Mouse (Mus musculus) spleen, embryonic (tissue): Measurements from ENCODE around the gene Shld2.
"Not testable (repeated sequence)": the region's sequence is repeated elsewhere in the genome, so short reads cannot be mapped to it uniquely, and the experiment has no call there.

Experiments
- CTCF ChIA-PET: fragments of 350-600 bp; sonication (Branson Sonifier 250); formaldehyde crosslinking; loops from one replicate; lab custom pipeline; 2022; lab: Charles Lee

The Shld2 gene

DNA sequence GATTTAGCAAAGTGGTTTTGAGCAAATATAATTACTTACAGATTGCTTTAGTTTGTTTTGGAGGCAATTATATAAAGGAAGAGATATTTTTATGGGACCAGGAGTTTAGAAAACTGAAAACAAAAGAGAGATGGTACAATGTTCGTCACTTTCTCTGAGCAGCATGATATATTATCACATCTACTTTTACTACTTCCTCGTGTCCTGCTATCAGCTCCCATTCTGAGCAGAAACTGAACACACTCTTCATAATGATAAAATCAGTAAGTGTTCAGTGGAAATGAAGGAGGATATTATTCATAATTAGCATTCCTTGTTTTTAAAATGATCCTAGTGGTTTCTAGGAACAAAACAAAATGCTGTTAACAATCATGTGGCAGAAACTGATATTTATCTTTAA lies 21.9 kb downstream of the Shld2 start:
- CTCF ChIA-PET, result no interaction called here

DNA sequence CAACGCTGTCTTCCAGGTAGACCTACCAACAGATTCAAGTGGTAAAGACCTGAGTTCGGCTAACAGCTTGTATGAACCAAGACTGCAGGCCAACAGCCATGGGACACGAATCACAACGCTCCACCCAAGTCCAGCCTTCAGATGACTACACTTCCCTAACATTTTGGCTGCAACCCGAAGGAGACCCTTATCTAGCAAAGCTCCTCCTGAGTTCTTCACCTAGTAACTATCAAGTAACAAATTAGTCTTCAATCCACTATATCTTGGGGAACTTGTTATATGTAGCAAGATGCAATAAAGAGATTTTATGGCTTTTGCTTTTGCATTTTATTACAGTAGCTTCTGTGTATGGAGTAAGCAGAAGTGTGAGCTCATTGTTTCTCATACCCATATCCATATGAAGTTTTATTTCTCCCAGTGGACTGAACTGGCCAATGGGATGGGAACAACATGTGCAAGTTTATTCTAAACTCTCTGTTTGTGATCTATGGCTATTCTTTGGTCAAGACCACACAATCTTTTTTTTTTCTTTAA lies 28.5 kb downstream of the Shld2 start:
- CTCF ChIA-PET, result interaction anchor here (0.6 kb wide), 1 partner anchor 84 kb away, joined by 3 read pairs; no protein-coding TSS in a partner anchor

DNA sequence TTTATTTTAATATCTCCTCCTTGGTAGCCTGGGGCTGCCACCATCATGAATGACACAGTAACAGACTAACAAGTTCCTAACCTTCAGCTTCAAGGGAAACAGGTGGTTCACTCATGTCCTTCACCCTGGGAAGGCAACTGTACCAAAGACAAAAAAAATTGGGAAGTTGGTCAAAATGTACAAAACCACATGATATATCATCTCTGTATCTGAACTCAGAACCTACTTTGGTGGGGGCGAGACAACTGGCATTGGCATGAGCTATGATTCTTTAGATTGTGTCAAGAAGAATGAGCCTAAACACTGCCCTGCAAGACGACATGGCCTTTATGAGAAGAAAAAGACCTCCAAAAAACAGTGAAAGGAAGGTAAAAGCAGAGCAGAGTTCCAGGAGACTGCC lies 29.5 kb downstream of the Shld2 start:
- CTCF ChIA-PET, result no interaction called here

DNA sequence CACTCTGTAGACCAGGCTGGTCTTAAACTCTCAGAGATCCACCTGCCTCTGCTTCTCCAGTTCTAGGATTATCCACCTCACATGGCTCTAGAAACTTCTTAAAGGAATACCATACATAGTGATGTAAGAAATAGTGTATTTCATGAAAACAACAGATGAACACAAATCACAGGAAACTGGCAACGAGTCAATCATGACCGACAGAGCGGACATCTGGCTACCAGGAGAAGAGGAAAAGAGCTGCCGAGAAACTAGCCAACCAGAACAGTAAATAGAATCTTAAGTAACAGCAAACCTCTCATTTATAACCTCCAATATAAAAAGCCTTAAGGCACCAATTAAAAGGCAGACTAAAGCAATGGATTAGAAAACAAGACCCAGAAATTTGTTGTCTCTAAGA lies 30.6 kb downstream of the Shld2 start:
- CTCF ChIA-PET, result no interaction called here

DNA sequence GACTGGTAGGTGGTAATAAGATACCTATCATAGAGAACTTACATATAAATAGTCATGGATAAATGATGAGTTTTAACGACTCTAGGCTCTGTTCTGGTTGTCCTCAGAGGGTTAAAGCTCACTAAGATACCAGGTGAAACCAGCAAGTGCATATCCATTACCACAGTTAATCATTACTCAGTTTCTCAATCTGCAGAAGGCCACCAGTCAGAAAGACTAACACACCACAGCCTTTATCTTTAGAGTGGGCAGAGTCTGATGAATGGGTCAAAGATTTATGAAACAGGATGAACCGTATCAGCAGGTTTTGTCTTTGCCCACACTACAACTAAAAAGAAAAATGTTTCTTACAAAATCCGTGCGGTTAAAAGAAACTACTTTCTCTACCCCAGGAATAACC lies 35.1 kb downstream of the Shld2 start:
- CTCF ChIA-PET, result interaction anchor here (0.7 kb wide), 1 partner anchor 512 kb away, joined by 20 read pairs; no protein-coding TSS in a partner anchor

DNA sequence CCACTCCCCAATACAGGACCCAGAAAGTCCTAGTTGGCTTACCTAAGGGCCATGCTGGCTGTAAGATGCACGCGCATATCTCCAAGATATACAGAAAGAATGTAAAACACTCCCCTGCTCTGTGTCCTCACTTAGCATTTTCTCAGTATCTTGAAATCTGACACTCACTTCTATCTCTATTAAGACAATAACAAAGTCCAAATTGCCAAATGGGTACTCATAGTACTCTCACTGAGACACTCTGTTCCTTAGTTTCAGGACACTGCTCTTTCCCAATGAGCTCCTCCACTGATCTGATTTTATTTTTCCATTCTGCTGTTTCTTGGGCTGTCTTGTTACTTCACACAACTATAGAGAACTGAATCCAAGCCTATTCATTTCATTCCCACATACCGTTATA lies 36.2 kb downstream of the Shld2 start:
- CTCF ChIA-PET, result no interaction called here

DNA sequence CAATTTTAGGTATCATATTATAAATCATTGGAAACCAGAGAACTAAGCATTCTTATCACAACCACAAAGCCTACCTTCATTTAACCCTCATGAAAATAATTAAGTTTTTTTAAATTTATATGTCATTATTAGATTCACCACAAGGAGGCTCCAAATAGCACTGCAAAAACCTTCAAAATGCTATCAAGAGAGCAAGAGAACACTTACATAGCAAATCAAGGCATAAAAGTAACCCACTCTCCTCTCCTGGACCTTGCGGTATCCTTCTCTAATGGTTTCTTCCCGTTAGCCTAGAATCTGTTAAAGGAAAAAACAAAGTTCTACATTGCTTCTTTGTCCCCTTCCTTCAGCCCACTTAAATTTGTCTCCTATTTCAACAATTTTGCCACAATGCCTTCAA lies 37.0 kb downstream of the Shld2 start:
- CTCF ChIA-PET, result interaction anchor here (0.8 kb wide), 1 partner anchor 151 kb away, joined by 4 read pairs; no protein-coding TSS in a partner anchor

DNA sequence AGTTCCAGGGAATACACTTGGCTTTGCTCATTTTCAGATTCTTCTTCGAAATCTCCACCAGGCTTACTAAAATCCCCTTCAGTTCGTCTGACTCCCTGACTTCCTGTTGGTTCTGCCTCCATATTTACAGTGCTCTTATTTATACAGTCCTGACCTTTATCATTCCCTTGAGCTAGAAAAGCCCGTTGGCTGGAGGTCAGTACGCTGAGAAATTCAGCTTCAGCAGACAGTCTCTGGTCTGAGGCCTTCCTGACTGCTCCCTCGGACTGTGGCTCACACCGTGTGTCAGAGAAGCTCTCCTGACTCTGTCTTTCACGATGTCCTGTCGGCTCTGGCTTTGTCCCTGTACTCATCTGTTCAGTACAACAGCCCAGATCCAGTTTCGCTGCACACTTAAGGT lies 42.2 kb downstream of the Shld2 start:
- CTCF ChIA-PET, result no interaction called here

DNA sequence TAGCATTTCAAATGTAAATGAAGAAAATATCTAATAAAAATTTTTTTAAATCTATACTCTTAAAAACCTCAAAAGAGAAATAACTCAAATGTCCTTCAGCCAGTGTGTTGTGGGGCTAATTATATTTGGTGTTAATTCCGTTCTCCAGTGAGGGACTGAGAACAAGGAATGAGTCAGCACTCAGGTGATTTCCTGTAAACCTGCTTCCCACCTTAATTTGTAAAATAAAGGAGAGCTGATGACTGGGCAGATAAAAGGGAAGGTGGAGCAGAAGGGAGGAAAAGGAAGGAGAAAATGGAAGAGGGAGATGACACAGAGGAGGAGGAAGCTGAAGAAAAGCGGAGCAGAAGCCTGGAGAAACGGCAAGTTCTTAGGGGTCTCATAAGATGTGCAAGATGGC lies 51.8 kb downstream of the Shld2 start:
- CTCF ChIA-PET, result not testable (repeated sequence)

DNA sequence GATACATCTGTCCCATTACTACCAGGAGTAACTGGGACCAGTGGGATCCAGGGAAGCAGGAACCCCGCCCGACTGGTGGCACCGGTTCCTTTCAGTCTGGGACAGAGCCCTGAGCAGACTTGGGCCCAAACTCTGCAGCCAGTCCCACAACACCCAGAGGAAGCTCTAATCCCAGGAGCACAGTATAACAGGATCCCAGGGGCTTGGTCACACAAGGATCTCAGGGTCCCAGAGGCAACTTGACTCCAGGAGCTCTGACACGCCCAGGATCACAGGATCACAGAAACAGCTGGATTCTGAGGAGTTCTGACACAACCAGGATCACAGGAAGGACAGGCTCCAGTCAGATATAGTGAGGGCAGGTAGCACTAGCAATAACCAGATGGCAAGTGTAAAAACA lies 57.0 kb downstream of the Shld2 start:
- CTCF ChIA-PET, result no interaction called here

DNA sequence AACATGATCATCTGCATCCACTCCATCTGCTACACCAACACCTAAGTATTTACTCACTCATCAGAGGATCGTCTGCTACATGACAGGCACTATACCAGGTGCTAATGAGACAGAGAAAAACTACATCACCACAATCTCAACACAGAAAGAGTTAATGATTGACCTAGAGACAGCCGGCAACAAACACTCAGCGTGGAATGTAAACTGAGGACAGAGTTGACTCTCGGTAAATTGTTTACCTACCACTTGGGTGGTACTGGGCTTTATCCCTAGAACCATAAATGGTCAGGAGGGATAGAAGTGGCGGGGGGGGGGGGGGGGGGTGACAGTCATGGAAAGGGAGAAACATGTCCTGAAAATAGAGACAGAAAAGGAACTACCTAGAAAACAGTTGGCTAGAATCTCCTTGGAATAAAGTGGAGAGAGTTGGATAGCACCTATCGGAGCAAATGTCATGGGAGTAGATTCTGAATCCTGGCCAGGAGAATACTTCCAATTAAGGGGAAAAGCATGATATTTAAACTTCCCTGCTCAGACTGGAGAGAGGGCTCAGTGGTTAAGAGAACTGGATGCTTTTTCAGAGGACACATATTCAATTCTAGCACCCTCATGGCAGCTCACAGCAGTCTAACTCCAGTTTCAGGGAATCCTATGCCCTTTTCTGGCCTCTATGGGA lies 57.7 kb downstream of the Shld2 start:
- CTCF ChIA-PET, result no interaction called here

DNA sequence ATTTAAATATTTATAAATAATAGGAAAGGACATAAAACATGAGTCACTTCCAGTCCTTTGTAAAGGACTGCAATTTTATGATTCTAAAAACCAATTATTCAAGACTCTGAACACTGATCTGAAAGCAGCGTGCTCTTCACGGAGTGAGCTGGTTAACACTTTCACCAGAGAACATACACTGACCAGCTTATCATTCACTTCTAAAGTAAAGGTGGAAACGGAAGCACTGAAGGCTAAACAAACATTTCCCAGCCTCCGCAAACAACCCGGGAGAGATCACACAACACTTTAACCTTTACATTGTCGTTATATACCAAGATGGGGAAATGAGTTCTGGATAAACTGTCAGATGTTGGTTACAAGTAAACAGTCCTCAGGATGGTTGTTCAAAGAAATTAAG lies 69.6 kb downstream of the Shld2 start:
- CTCF ChIA-PET, result no interaction called here

DNA sequence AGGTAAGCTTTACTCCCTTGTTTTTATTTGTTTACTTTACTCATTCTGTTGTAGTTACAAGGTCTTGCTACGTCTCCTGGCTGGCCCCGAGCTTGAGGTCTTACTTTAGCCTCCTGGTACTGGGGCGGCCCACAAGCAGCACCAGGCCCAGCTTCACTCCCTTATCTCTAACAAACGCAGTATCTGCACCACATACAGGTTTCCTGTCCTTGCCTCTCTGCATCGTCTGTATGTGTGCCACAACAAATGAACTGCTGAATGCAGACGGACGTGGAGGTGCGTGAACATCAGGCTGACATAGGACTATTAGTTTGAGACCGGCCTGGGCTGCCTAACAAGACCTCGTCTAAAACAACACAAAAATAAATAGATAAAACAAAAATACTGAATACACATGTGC lies 70.0 kb downstream of the Shld2 start:
- CTCF ChIA-PET, result no interaction called here

DNA sequence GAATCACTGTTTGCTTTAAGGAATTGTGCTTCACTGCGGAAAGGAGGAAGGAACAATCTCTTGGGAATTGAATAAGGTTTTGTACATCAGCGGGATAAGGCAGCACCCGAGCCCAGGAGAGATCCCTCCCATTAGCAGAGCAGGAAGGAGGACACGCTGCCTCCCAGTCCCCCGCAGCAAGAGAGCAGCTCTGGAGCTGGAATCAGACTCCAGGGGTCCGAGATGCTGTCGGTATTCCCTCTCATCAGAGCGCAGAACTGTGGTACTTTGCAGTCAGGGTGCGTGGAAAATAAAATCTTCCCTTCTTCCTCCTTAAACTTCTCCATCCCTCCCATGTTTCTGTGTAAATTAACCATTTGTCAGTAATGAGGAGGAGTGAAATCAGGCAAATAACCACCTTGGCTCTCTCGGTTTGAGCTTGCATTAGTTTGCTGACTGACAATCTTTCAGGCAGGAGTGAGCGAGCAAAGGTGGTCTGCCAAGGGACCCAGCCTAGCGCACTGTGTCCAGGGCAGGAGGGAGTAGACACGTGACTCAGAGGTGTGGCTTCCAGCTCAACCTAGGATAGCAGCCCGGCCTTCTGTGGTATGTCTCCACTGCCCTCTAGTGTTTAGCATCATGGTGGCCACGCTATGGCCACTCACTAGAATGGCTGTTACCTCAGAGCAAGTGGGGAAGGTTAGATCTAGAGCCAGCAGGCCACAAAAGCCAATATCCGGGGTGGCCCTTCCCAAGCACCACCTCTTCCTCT lies 75.5 kb downstream of the Shld2 start:
- CTCF ChIA-PET, result no interaction called here

DNA sequence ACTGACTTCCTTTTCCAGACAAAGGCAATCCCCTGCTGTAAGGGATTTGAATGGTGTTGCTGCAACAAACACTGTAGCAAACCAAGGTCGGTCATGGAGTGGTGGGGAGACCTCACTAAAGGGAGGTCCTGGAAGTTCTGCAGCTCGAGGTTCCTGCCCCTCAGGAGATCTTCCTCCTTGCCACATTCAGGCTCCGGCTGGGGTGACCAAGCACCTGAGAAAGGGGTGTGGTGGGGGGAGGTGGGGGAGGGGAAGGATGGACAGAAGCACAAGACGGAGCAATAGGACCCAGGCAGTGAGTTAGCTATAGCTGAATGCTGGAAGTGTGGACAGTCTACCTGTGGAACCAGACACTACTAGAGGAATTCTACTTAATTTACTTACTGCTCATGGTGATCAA lies 76.4 kb downstream of the Shld2 start:
- CTCF ChIA-PET, result no interaction called here

DNA sequence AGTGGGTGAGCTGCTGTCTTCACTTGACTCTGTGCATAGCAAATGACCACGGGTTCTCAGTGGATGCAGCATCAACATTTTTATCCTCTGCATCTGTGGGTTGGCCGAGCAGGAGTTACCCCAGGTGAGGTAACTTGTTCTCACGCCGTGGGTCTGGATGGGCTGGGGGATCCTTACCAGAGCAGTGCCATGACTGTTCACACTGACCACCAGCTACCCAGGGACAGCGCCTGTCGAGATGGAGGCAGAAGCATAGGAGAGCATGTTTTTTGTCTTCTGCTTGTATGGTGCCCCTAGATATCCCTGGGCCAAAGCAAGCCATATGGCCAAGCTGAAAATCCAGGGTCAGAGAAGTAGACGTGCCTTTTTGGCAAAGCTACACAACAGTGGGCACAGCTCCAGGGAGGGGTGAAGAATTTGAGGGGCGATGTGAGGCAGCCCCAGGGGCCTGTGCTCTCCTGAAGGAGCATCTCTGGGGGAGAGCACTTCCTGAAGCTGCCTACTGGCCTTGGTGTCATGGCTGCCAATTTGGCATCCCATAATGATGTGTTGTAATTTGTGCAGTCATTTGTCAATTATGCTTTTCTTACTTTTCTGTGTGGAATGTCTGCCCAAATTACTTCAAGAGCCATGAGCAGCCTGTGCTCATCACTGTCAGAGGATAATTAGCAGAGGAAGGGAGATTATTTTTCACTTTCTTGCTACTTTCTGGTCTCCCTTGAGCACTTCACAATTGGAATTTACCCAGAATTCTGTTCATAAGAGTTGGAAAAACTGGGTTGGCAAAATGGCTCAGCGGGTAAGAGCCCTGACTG lies 77.2 kb downstream of the Shld2 start:
- CTCF ChIA-PET, result no interaction called here

DNA sequence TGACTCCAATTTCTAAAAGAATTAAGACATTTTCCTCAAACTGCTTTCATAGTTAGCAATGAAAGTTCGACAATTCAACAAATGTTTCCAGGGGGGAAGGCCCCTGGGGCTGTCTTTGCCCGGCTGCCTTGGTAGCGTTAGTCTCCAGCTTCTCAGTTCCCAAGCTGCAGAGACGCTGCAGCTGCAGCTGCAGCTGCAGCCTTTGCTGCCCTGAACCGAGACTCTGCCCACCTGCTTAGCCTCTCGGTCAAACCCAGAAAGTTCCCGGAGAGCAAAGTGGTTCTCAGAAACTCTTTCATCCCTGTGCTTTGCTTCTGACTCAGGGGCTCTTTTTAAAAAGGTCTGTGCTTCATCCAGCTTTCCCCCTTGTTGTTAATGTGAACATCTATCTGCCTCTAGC lies 78.0 kb downstream of the Shld2 start:
- CTCF ChIA-PET, result no interaction called here

DNA sequence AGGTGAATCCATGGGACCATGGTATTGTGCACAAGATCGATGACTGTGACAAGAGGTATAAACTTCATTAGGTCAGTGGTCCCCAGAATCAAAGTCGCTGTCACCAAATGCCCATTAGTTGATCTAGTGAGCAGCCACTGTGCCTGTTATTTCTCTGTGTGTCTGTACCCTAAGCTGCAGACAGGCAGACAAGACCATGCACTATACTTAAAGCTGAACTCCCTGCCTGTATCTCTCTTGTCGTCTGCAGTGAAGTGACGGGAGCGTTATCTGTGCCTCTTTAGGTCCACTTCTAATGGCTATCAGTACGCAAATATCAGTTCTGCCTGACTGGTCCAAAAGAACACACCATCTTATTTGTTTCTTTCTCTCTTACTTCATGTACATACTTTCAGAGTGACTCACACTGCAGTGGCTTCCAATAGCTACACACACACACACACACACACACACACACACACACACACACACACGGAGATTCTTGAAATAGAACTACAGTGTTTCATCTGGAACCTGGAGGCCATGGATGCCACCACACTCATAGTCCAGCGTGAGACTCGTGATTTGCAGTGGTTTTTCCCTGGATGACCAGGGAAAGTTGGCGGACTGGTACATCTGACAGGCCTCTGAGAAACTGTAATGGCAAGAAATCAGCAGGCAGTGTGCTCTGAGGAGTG lies 81.3 kb downstream of the Shld2 start:
- CTCF ChIA-PET, result no interaction called here

DNA sequence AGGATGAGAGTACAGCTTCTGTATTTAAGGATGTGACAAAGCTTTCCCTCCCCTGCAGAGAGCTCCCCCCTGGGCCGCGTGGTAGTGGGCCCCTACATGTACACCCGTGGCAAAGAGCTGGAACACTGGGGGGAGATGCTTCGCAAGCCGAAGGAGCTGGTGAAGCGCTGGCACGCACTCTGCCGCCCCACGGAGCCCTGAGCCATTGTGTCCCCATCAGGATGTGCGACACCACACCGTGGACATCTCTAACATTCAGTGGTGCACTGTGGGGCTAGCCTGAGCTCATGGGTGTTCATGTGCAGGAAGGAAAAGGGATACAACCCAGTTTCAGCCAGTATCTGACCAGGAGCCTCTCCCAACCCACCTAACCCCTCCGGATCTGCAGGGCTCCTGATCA lies 82.3 kb downstream of the Shld2 start:
- CTCF ChIA-PET, result no interaction called here

DNA sequence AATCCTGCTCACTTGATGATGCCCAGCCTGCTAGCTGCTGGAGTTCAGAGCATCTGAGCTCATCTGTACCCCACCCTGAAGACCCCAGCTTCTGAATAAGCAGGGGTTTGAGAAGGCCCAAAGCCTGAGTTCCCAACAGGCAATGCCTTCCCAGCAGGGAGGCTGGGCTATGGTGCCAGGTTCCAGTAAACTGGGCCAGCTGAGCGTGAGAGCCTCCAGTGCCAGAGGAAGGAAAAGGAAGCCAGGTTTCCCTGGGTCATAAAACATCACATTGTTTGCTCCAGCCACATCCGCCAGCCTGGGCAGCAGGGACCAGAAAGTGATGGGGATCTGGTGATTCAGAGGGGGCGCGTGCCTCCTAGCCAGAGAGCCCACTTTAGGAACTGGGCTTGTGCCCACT lies 83.7 kb downstream of the Shld2 start:
- CTCF ChIA-PET, result no interaction called here

DNA sequence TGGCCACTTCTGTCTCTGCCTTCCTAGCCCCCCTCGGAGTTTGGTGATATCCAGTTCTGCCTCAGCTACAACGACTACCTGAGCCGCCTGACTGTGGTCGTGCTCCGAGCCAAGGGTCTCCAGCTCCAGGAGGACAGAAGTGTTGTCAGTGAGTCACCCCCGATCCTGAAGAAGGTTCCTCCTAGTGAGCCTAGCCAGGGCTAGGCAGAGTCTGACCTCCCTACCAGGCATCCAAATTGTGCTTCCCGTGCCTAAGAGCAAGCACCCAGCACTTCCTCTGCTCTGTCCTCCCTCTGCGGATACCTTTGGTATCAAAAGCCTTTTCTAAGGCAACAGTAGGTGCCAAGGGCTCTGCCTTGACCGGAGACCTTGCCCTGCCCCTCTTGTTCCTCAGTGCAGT lies 84.3 kb downstream of the Shld2 start:
- CTCF ChIA-PET, result no interaction called here
